Mouse (Mus musculus): ENCODE measurements around the gene Olfr959. TPM values are rescaled to one million over a fixed set of nuclear protein-coding genes. Genes with fewer than 3 reads are reported as not detected.

The Olfr959 gene
- polyA plus RNA-seq, 1 experiment from 2014 or later, result not detected

GRCm38 (mm10) chr9:39557529-39558348 lies 17.6 kb downstream of the Olfr959 start:
- no peaks in the 10 kb centered on the region for H3K4me1 ChIP-seq
- 54% methylated on average over 3 of the region's 3 CpGs for WGBS
- no peaks in the 10 kb centered on the region for H3K9me3 ChIP-seq
- no peak overlapping the region for H3K9ac ChIP-seq
- H3K4me3 ChIP-seq, result no peak overlapping the region
- no peak overlapping the region for H3K27ac ChIP-seq
- no peak for ATAC-seq (ENCODE audit: low FRiP score, low read depth)
- no peak overlapping the region for H3K4me2 ChIP-seq (replicated peaks)
- H3K27me3 ChIP-seq, result no peaks in the 10 kb centered on the region
- H3K36me3 ChIP-seq, result no peaks in the 10 kb centered on the region

GRCm38 (mm10) chr9:39553946-39554345 lies 21.4 kb downstream of the Olfr959 start, which contains the start of gene Olfr958:
Olfr958 (minus strand) TSS chr9:39554054.
- ATAC-seq (ENCODE audit: low FRiP score, low read depth), result peak; percentile 48
- Histone ChIP-seq H3K9me3 (no peaks in the 10 kb centered on the region), H3K4me2 (replicated peaks) (no peak within 1 kb of the TSS), H3K36me3 (no peaks in the 10 kb centered on the region), H3K9ac (no peak within 1 kb of the TSS), H3K4me1 (no peaks in the 10 kb centered on the region), H3K4me3 (no peak within 1 kb of the TSS), H3K27ac (no peak within 1 kb of the TSS), H3K27me3 (no peaks in the 10 kb centered on the region)
- 43% methylated on average over 2 of the region's 2 CpGs for WGBS

GRCm38 (mm10) chr9:39550806-39551205 lies 24.6 kb downstream of the Olfr959 start:
- Histone ChIP-seq H3K4me2 (replicated peaks) (no peak overlapping the region), H3K9ac (no peak overlapping the region), H3K4me3 (no peak overlapping the region), H3K27me3 (no peaks in the 10 kb centered on the region), H3K36me3 (no peaks in the 10 kb centered on the region), H3K27ac (no peak overlapping the region), H3K9me3 (no peaks in the 10 kb centered on the region), H3K4me1 (no peaks in the 10 kb centered on the region)
- no peak for ATAC-seq (ENCODE audit: low FRiP score, low read depth)
- 70% methylated on average over 5 of the region's 5 CpGs for WGBS

GRCm38 (mm10) chr9:39523616-39524285 lies 51.6 kb downstream of the Olfr959 start:
- Histone ChIP-seq H3K9me3 (no peaks in the 10 kb centered on the region), H3K36me3 (no peaks in the 10 kb centered on the region), H3K27me3 (no peaks in the 10 kb centered on the region), H3K4me3 (no peak overlapping the region), H3K9ac (no peak overlapping the region), H3K4me2 (replicated peaks) (no peak overlapping the region), H3K27ac (no peak overlapping the region), H3K4me1 (no peaks in the 10 kb centered on the region)
- 47% methylated on average over 1 of the region's 1 CpGs for WGBS
- ATAC-seq (ENCODE audit: low FRiP score, low read depth), result no peak

Other genes starting within 250 kb of the Olfr959 start
- not detected in 2 replicates for gene Olfr948, start 249.5 kb downstream of the Olfr959 start, polyA plus RNA-seq (2015; fragmentation: Nextera tagmentation; extraction: Ambion mirVana)
- gene Olfr951, start 188.2 kb downstream of the Olfr959 start, polyA plus RNA-seq (2015; fragmentation: Nextera tagmentation; extraction: Ambion mirVana), result not detected in 2 replicates
- gene Olfr952, start 148.4 kb downstream of the Olfr959 start, polyA plus RNA-seq (2015; fragmentation: Nextera tagmentation; extraction: Ambion mirVana), result not detected in 2 replicates
- not detected in 2 replicates for gene Olfr954, start 118.9 kb downstream of the Olfr959 start, polyA plus RNA-seq (2015; fragmentation: Nextera tagmentation; extraction: Ambion mirVana)
- gene Olfr955, start 103.6 kb downstream of the Olfr959 start, polyA plus RNA-seq (2015; fragmentation: Nextera tagmentation; extraction: Ambion mirVana), result not detected in 2 replicates
- not detected in 2 replicates for gene Olfr44, start 81.6 kb downstream of the Olfr959 start, polyA plus RNA-seq (2015; fragmentation: Nextera tagmentation; extraction: Ambion mirVana)
- gene Olfr957, start 59.8 kb downstream of the Olfr959 start, polyA plus RNA-seq (2015; fragmentation: Nextera tagmentation; extraction: Ambion mirVana), result not detected in 2 replicates
- gene Olfr958, start 21.5 kb downstream of the Olfr959 start, polyA plus RNA-seq (2015; fragmentation: Nextera tagmentation; extraction: Ambion mirVana), result not detected in 2 replicates
- gene AW551984, start 28.8 kb upstream of the Olfr959 start, polyA plus RNA-seq (2015; fragmentation: Nextera tagmentation; extraction: Ambion mirVana), result 62.4 and 64.0 TPM in 2 replicates
- gene Olfr148, start 35.1 kb upstream of the Olfr959 start, polyA plus RNA-seq (2015; fragmentation: Nextera tagmentation; extraction: Ambion mirVana), result not detected in 2 replicates
- gene Olfr960, start 45.8 kb upstream of the Olfr959 start, polyA plus RNA-seq (2015; fragmentation: Nextera tagmentation; extraction: Ambion mirVana), result not detected in 2 replicates
- not detected in 2 replicates for gene Olfr961, start 69.5 kb upstream of the Olfr959 start, polyA plus RNA-seq (2015; fragmentation: Nextera tagmentation; extraction: Ambion mirVana)
- not detected in 2 replicates for gene Olfr963, start 91.6 kb upstream of the Olfr959 start, polyA plus RNA-seq (2015; fragmentation: Nextera tagmentation; extraction: Ambion mirVana)
- not detected in 2 replicates for gene Olfr149, start 131.5 kb upstream of the Olfr959 start, polyA plus RNA-seq (2015; fragmentation: Nextera tagmentation; extraction: Ambion mirVana)
- gene Olfr965, start 135.8 kb upstream of the Olfr959 start, polyA plus RNA-seq (2015; fragmentation: Nextera tagmentation; extraction: Ambion mirVana), result not detected in 2 replicates
- gene Olfr150, start 155.4 kb upstream of the Olfr959 start, polyA plus RNA-seq (2015; fragmentation: Nextera tagmentation; extraction: Ambion mirVana), result not detected in 2 replicates
- not detected in 2 replicates for gene Olfr967, start 170.7 kb upstream of the Olfr959 start, polyA plus RNA-seq (2015; fragmentation: Nextera tagmentation; extraction: Ambion mirVana)
- not detected in 2 replicates for gene Olfr968, start 207.7 kb upstream of the Olfr959 start, polyA plus RNA-seq (2015; fragmentation: Nextera tagmentation; extraction: Ambion mirVana)
- not detected in 2 replicates for gene Olfr969, start 215.4 kb upstream of the Olfr959 start, polyA plus RNA-seq (2015; fragmentation: Nextera tagmentation; extraction: Ambion mirVana)
- not detected in 2 replicates for gene Olfr970, start 233.3 kb upstream of the Olfr959 start, polyA plus RNA-seq (2015; fragmentation: Nextera tagmentation; extraction: Ambion mirVana)

Measured in limb, embryonic 13.5 days (tissue).